Mouse (Mus musculus) liver, adult 2 months (tissue): ENCODE measurements around the gene Spaca4.

ENCODE experiments used
- CTCF ChIP-seq: fragments of 200-500 bp; IDR thresholded peaks from 2 replicates; pipeline ENCODE4 v1.5.1; 2011; ENCODE audit warnings: low read depth, low read length, control low read depth
- POLR2A ChIP-seq: fragments of 200-500 bp; IDR thresholded peaks from 2 replicates; pipeline ENCODE4 v1.6.1; 2011; ENCODE audit warnings: low read length, control low read depth; ENCODE audit not compliant: insufficient read depth; ENCODE audit errors: extremely low read depth

DNA sequence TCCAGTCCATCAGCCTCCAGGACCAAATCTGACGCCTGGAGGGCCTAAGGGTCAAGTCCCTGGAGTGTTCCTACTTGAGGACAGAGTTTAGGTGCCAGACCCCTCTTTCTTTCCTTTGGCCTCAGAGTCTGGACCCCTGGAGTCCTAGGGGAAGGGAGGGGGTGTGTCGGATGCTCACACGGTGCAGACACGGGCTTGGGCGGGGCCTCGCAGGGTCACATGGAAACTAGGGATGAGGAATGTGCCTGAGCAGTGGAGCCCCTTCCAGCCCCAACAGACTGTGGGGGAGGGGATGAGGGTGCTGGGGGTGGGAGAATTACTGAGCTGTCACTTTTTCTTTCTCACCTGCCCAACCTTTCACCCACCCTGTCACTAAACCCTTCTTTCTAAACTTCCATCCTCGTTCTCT, 19.7 kb downstream of the Spaca4 start:
- TF ChIP-seq POLR2A (peak; percentile 37; the same call in 1 of the 2 replicates), CTCF (no peak)
